Mouse (Mus musculus) hindbrain, postnatal 0 days (tissue): ENCODE results near the gene Rabgap1. TPM values are rescaled to one million over a fixed set of nuclear protein-coding genes. Genes with fewer than 3 reads are reported as not detected.

Experiments
- ATAC-seq: fragments of 200-750 bp; cut with Nextera tagmentation; 2 replicates; pipeline ENCODE4 v1.8.0; 2017; ENCODE audit warnings: mild to moderate bottlenecking, moderate TSS enrichment, moderate library complexity
- DNase-seq: peaks from one replicate; pipeline ENCODE4 v3.0.0-alpha.2; 2015; ENCODE audit warnings: low spot score
- H3K27ac ChIP-seq: fragments of 300-500 bp; sonication (generic); 2 replicates; pipeline ENCODE4 v1.5.1; 2014; ENCODE audit warnings: mild to moderate bottlenecking
- H3K27me3 ChIP-seq: fragments of 300-500 bp; sonication (generic); 2 replicates; pipeline ENCODE4 v1.6.1; 2014; ENCODE audit warnings: low read length, mixed read lengths; ENCODE audit not compliant: insufficient read depth
- H3K36me3 ChIP-seq: fragments of 300-500 bp; sonication (generic); 2 replicates; pipeline ENCODE4 v1.6.1; 2014; ENCODE audit warnings: low read length, mixed read lengths; ENCODE audit not compliant: insufficient read depth
- H3K4me1 ChIP-seq: fragments of 300-500 bp; sonication (generic); 2 replicates; pipeline ENCODE4 v1.6.1; 2014; ENCODE audit warnings: antibody characterized with exemption, low read length, mixed read lengths; ENCODE audit not compliant: insufficient read depth
- H3K4me2 ChIP-seq: fragments of 300-500 bp; sonication (generic); 2 replicates; pipeline ENCODE4 v1.6.1; 2014; ENCODE audit warnings: low read depth, mild to moderate bottlenecking, low read length, moderate library complexity, mixed read lengths
- H3K4me3 ChIP-seq: fragments of 300-500 bp; sonication (generic); 2 replicates; pipeline ENCODE4 v1.5.1; 2014; ENCODE audit warnings: low read length
- H3K9ac ChIP-seq: fragments of 300-500 bp; sonication (generic); replicated peaks from 2 replicates; pipeline ENCODE4 v1.6.1; 2014; ENCODE audit warnings: mild to moderate bottlenecking, low read length, moderate library complexity, mixed read lengths
- H3K9me3 ChIP-seq: fragments of 300-500 bp; sonication (generic); 2 replicates; pipeline ENCODE4 v1.6.1; 2016; ENCODE audit warnings: low read length, mixed read lengths
- CTCF ChIP-seq: IDR thresholded peaks from 2 replicates; pipeline ENCODE4 v1.5.1; 2016; ENCODE audit warnings: antibody characterized with exemption, control low read depth, low read depth
- WGBS: fragments of 180-500 bp; shearing (Covaris S2); extraction: QIAGEN DNeasy Blood & Tissue Kit; methylation state at CpG from one replicate; pipeline ENCODE4 v1.1.7; 2014; 5-methylcytosine and 5-hydroxymethylcytosine counted together
- polyA plus RNA-seq: library from polyadenylated mRNA; unstranded; fragments of >200 nt; fragmentation: Nextera tagmentation; extraction: Ambion mirVana; gene quantifications from 2 replicates; pipeline ENCODE4 v1.2.1, GENCODE M21; 2015
- total RNA-seq: library from RNA; depleted of rRNA; stranded (reverse); fragments of >200 nt; gene quantifications from 2 replicates; pipeline ENCODE4 v1.2.3, GENCODE M21; 2014

Gene Rabgap1
- total and polyA plus RNA-seq, 2 experiments from 2014 or later: 46.9 to 55.2 TPM

- no peak for DNase-seq
- Histone ChIP-seq H3K36me3 (peaks cover 9% of the 10 kb centered on the region; the same call in 1 of the 2 replicates), H3K4me1 (no peaks in the 10 kb centered on the region), H3K27ac (no peak overlapping the region), H3K27me3 (no peaks in the 10 kb centered on the region), H3K9me3 (no peaks in the 10 kb centered on the region), H3K4me2 (no peak overlapping the region), H3K9ac (no peak overlapping the region), H3K4me3 (no peak overlapping the region)
- 97% methylated on average over 4 of the region's 4 CpGs for WGBS
- ATAC-seq: no peak
- no peak for TF ChIP-seq CTCF
These were observed 68.2 kb downstream of the Rabgap1 start for GRCm38 (mm10) chr2:37511134-37511901.

GRCm38 (mm10) chr2:37516030-37516710 lies 73.1 kb downstream of the Rabgap1 start, which contains the start of gene Gpr21:
Gene Gpr21 (plus strand): TSS chr2:37516332.
- ATAC-seq (peak; percentile 88), DNase-seq (peak; percentile 62)
- no peaks in the 10 kb centered on the region for H3K9me3 ChIP-seq
- WGBS: 19% methylated on average over 11 of the region's 11 CpGs
- peak within 1 kb of the TSS; percentile 46 for H3K4me2 ChIP-seq
- no peaks in the 10 kb centered on the region for H3K4me1 ChIP-seq
- H3K27ac ChIP-seq: peak within 1 kb of the TSS; percentile 79
- no peak for TF ChIP-seq CTCF
- H3K36me3 ChIP-seq: peaks cover 3% of the 10 kb centered on the region; the same call in 1 of the 2 replicates
- peak within 1 kb of the TSS; percentile 29 for H3K4me3 ChIP-seq
- no peaks in the 10 kb centered on the region for H3K27me3 ChIP-seq
- peak within 1 kb of the TSS; percentile 28; the same call in 1 of the 2 replicates for H3K9ac ChIP-seq

DNA sequence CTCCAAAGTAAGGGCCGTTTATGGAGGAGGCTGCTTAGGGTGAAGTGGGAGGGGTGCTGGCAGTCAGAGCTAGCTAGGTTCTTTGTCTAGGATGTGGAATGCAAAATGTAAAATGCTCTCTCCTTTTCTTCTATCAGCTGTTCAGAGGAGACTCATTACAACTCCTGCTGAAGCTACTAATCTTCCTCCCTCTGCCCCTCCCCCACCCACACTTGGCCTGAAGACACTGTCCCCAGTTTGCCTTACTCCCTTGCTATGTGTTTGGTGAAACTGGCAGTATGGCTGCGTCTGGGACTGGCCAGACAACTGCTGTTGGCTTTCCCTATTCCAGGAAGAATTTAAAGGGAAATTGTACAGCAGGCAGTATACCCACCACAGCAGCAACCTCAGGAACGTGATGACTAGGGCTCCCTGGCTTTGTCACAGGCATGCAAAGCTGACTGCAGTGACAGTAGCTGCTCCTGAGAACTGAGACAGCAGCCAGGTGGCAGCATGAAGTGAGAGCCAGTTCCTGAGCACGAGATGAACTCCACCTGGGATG lies 73.9 kb downstream of the Rabgap1 start:
- Histone ChIP-seq H3K36me3 (peaks cover 1% of the 10 kb centered on the region; the same call in 1 of the 2 replicates), H3K9ac (peak overlapping the region; percentile 28; the same call in 1 of the 2 replicates), H3K4me1 (no peaks in the 10 kb centered on the region), H3K4me3 (peak overlapping the region; percentile 29), H3K27ac (peak overlapping the region; percentile 79), H3K4me2 (peak overlapping the region; percentile 46), H3K9me3 (no peaks in the 10 kb centered on the region), H3K27me3 (no peaks in the 10 kb centered on the region)
- WGBS: 25% methylated on average over 4 of the region's 4 CpGs
- TF ChIP-seq CTCF: peak; percentile 61
- peak; percentile 71 for ATAC-seq
- peak; percentile 66 for DNase-seq

GRCm38 (mm10) chr2:37518561-37519285 lies 75.6 kb downstream of the Rabgap1 start:
- DNase-seq: no peak
- no peak for ATAC-seq

GRCm38 (mm10) chr2:37519286-37519640 lies 76.2 kb downstream of the Rabgap1 start:
- Histone ChIP-seq H3K36me3 (no peaks in the 10 kb centered on the region), H3K9ac (no peak overlapping the region), H3K27ac (no peak overlapping the region), H3K9me3 (no peaks in the 10 kb centered on the region), H3K4me3 (no peak overlapping the region), H3K4me2 (peak overlapping the region; percentile 46), H3K4me1 (no peaks in the 10 kb centered on the region), H3K27me3 (no peaks in the 10 kb centered on the region)
- 84% methylated on average over 1 of the region's 1 CpGs for WGBS
- DNase-seq: no peak
- TF ChIP-seq CTCF: no peak
- ATAC-seq: no peak

More at GRCm38 (mm10) chr2:37518561-37519285, 75.6 kb downstream of the Rabgap1 start:
- 0 out of 2 replicates have a peak overlapping the region, but pooled peaks have one; percentile 28 for H3K9ac ChIP-seq
- H3K9me3 ChIP-seq: no peaks in the 10 kb centered on the region
- no peak overlapping the region for H3K27ac ChIP-seq
- no peaks in the 10 kb centered on the region for H3K36me3 ChIP-seq
- no peak for TF ChIP-seq CTCF
- H3K4me1 ChIP-seq: no peaks in the 10 kb centered on the region
- no peaks in the 10 kb centered on the region for H3K27me3 ChIP-seq
- peak overlapping the region; percentile 29; the same call in 1 of the 2 replicates for H3K4me3 ChIP-seq
- WGBS: 70% methylated on average over 4 of the region's 4 CpGs
- peak overlapping the region; percentile 46 for H3K4me2 ChIP-seq

- no peak overlapping the region for H3K4me3 ChIP-seq
- no peak for TF ChIP-seq CTCF
These were observed 84.5 kb downstream of the Rabgap1 start for GRCm38 (mm10) chr2:37527587-37527986.

More at GRCm38 (mm10) chr2:37527587-37527986, 84.5 kb downstream of the Rabgap1 start:
- Histone ChIP-seq H3K9me3 (no peaks in the 10 kb centered on the region), H3K27ac (no peak overlapping the region), H3K4me2 (no peak overlapping the region), H3K9ac (no peak overlapping the region), H3K36me3 (no peaks in the 10 kb centered on the region), H3K4me1 (no peaks in the 10 kb centered on the region), H3K27me3 (no peaks in the 10 kb centered on the region)
- no peak for ATAC-seq
- no peak for DNase-seq
